Mouse (Mus musculus) natural killer cell, adult 2 months (primary cell): ENCODE results near the gene Sh3d21.

Experiments
- DNase-seq, 2 experiments: peaks; one replicate each; pipeline ENCODE4 v3.0.0; 2022; ENCODE audit warnings: low spot score in 2 of 2

Sh3d21 gene

DNA sequence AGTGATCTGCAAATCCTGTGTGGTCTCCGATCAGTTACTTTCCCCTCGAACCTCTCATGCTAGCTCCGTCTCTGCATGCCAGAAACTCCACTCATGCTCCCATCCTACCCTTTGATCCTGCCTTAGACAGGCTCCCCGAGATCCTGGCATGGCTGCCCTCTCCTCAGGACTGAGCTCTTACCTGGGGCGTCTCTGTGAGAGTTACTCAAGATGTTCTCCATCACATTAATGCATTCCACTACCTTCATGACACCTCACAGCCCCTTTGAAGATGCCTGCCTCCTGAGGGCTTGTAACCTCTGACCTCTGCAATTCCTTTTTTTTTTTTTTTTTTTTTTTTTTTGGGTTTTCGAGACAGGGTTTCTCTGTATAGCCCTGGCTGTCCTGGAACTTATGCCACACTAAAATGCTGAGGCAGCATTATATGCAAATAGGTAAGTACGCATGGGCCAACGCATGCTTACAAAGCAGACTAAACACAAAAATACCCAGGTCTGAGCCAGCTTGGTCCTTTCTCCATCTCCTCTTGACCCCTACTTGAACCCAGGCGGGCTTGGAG lies 16.2 kb downstream of the Sh3d21 start:
- DNase-seq = no peak

DNA sequence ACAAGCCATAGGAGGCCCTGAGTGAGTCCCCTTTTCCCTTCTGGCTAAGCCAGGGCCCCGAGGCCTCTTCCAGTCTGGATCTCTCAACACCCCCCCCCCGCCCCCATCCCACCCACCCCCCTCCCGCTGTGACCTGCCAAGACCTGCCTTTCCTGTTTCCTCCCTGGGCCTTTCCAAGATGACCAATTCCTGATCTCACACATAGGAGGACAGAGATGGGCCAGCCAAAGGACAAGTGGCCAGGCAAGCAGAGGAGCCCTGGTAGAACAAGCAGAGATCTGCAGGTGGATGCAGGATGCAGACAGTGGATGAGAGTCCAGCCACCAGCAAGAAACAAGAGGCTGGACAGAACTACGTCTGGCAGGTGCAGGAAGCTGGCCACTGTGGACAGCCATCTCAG lies 17.9 kb downstream of the Sh3d21 start:
- DNase-seq = no peak

DNA sequence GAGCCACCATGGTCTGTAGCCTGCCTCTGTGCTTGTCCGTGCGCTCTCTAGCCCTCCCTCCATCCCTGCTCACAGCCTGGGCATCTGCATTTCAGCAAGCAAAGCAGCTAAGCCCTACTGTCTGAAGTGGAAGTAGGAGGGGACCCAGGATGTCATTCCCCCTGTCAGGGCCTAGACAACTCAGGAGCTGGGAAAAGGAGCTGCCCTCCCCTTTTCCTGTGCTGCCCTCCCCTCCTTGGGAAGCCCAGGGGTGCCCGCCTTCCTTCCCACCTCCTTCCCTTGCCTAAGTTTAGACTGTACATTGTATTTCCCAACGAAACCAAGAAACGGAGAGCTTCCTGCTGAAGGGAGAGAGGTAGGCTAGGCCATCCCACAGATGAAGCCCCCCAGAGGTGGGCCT lies 22.3 kb downstream of the Sh3d21 start:
- no peak for DNase-seq

DNA sequence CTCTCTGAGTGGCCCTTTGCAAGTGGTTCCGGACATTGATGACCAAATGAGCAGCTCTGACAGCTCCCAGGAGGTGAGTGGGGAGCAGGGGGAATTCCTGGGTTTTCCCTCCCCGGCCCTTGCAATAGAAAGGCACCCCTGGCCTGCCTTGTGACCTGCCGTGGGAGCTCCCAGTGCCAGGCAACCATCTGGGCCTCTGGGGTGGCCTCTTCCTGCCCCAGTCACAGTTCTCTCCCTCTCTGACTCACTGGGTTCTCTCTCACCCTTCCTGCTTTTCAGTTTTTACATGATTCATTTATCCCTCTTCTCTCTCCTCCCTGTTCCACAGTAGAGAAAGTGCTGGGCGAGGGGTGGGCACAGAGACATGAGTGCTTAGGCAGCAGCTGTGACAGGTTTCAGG lies 25.5 kb downstream of the Sh3d21 start:
- no peak for DNase-seq

DNA sequence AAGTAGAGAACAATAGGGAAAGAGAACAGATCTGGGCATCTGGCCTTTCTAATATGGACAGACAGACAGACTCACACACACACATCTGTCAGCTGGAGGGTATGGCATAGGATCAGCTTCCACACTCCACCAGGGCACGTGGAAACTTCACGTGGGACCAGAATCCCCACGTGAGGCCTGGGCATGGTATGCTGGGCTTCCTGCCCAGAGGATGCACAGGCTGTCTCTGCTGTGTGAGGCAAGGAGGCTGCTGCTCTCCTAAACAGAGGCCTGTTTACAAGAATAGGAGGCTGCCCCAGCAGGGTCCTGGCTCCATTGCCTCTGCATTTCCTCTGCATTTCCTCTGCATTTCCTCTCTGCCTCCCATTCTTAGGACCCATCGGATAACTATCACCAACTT lies 28.7 kb downstream of the Sh3d21 start:
- DNase-seq = no peak

DNA sequence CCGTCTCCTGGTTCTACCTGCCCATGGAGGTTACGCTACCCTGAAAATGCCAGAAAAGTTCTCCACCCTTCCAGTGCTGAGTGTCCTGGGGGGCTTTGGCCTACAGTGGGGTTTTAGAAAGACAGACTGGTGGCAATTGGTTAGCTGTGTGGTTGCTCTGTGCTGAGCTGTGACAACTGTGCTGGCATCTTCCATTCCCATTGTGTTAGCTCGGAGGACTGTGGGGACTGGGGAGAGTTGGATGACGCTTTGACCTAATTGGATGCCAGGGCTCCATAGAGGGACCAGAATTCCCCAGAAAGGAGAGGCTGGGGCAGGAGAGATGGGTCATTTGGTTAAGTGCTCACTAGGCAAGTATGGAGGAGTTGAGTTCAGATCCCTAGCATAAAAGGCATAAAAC lies 29.1 kb downstream of the Sh3d21 start:
- no peak for DNase-seq

DNA sequence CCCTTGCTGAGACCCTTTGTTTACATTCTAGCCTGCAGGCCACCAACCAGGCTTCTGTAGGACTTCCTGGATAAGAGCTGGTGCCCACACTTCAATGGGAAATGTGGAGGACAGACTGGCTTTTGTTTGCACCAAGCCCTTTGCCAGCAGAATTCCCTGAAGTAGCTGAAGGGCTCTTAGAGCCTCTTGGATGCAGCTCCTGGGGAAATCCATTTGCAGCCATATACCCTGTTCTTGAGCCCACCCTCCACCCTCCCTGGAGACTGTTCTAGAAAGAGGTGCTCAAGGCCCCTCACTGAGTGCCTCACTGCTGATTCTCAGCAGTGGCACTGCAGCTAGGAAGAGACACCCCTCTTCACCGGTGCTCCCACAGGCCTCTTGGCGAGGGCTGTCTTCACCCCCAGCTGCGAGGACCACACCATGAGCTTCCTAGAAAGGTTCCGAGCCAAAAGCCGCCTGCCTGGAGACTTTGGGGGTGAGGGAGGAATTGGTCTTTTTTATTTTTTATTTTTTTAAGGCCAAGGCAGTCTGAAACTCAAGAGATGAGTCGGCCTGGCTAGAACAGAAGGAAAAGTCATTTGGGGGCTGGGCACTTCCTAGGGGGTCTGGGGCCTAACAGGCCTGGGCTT lies 30.5 kb downstream of the Sh3d21 start:
- no peak for DNase-seq

DNA sequence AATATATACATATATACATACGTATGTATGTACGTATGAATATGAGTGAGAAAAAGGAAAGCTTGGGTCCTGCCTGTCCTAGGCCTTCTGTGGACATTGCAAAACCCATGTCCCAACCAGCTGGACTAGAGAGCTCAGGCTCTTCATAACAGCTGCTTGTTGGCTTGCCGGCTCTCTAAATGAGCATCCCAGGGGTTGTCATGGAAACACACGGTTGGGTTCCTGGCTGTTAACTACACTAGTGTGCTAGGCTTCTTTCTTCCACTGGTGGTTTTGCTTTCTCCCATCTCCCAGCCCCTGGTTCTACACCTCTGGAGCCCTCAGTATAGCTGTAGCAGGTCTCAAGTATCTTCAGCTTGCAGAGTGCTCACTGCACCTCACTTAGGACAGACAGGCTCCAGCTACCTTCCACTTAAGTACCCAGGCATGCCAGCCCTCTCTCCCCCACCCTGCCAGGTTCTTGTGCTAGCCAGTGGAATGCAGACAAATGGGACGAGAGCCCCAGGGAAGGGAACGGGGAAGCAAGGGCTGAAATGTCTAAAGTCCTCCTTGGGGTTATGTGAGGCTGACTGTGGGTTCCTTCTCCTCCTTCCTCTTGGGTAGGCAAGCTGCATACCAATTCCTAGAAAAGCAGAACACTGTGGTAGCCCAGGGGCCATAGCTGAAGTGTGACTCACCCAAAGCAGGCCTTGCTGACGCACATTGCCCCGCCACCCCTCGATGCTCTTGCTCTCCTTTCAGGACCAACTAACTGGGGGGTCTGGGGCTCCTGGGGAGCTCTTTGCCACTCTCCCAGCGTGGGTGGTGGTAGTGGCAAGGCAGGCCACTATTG lies 31.8 kb downstream of the Sh3d21 start:
- no peak for DNase-seq

DNA sequence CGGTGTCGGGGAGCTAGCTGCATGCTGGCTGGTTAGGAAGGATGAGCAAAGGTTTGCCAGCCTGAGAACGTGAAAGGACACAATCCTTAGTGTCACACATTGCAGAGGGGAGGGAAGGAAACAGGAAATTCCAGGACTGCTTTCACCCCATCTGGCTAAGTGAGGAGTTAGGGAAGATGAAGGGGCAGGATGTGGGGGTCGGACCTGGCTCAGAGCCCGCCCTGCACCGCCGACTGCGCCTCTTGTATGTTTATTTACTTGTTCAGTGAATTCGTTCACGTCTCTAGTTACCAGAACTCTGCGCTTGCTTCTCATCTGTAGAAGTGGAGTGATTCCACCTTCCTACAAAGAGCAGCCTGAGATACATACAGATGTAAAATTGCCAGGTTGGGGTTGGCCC lies 32.8 kb downstream of the Sh3d21 start:
- DNase-seq = no peak

DNA sequence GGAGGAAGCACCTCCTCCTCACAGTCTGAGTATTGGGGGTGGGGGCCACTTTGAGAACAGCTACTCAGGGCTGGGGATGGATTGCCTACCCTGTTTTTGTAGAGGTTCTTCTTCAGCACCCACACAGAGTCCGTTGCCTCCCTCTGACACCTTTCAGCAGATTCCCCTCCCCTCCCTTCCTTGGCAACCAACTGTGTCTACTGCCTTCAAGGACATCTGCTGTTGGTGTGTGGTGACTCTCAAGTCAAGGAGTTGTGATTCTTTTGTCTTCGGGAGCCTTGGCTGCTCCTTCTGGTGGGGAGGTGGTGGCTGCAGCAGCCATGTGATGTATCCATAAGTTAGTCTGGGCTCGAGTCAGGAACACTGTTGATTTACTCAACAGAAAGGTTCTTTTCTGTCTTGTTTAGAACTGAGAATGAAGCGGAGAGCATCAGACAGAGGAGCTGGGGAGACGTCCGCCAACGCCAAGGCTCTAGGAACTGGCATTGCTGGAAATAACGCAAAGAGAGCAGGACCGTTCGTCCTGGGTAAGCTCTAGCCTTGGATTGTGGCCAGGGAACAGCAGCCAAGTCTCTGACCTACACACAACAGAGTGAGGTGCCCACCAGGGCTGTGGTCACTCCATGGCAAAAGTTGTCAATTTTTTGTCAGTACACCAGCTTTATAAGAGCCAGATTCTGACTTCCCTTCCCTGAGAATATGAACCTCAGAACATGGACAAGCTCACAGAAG lies 39.8 kb downstream of the Sh3d21 start:
- DNase-seq = no peak

DNA sequence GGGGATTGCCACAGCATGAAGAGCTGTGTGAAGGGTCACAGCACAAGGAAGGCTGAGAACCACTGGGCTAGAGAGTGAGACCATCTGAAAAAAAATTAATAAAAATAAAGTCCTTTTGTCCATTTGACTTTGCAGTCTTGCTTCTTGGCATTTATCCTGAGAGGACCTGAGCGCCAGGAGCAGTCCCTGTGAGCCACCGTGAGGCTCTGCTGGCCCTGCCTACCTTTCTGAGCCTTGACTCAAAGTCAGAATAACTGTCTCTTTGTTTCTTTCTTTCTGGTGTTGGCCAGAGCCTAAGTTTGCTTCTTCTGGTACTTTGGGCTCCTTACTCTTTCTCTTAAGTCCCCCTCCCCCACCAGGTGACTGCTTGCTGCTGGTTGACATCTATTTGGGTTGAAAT lies 42.8 kb downstream of the Sh3d21 start:
- no peak for DNase-seq

DNA sequence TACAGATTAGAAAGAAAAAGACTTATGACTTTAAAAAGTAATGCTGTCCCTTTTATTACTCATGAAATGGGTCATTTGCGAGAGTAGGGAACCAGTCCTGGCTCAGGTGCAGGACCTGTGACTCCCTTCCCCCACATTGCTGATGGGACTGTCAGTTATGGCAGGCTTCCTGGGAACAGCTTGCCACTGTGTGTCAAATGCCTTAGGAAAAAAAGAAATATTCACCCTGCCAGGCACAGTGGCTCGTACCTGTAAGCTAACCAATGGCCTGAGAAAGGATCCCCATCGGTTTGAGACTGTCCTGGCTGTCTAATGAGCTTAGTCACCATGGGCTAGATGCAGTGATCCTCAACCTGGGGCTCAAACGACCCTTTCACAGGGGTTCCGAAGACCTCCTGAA lies 43.2 kb downstream of the Sh3d21 start:
- DNase-seq = no peak

DNA sequence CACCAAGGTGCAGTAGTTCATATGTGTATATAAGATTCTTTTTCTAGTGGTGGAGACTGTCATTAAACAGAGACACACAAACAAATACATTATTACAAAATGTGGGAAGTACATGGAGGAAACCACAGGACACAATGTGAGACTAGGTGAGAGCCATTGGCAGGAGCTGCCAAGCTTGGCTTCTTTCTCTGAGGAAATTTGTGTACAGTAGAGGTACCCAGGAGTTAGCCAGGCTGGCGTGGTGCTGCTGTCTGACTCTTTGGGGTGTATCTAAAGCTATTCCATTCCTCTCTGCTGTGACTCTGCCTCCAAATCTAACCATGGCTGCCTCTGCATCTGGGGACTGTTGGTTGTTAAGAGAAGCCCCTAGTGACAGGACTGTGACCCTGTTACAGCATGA lies 44.2 kb downstream of the Sh3d21 start:
- no peak for DNase-seq

DNA sequence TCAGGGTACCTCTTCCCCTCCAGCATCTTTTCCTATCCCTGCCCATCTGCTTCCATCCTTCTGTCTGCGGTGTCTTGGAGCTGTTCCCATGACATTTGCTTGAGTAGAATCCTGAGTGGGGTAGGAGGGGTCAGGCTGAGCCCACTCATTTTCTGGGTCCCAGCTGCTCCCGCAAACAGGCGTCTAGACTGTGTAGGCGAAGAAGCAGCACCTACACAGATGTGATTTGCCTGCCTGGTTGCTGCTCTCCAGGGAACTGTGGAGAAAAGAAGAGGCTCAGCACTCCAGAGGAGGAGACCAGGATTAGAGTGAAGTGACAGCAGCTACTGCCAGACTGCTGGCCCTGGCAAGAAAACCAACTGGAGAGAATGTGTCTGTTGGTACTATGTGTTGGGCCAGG lies 44.6 kb downstream of the Sh3d21 start:
- no peak for DNase-seq

DNA sequence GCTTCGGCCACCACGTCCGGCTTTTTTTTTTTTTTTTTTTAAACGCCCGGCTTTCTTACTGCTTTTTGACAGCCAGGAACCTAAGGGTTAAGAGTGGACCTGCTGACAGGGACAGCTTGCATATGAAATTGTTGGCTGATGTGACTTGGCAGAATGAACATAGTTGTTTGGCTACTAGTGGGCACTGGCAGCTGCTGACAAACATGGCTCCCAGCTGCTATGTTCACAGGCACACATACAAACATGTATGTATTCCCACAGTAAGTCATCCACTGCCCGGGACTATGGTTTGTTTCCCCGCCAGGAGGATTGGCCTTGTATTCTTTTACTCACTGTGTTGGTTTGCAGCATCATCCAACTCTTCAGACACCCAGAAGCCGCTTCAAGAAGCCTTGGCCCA lies 46.2 kb downstream of the Sh3d21 start:
- no peak for DNase-seq

DNA sequence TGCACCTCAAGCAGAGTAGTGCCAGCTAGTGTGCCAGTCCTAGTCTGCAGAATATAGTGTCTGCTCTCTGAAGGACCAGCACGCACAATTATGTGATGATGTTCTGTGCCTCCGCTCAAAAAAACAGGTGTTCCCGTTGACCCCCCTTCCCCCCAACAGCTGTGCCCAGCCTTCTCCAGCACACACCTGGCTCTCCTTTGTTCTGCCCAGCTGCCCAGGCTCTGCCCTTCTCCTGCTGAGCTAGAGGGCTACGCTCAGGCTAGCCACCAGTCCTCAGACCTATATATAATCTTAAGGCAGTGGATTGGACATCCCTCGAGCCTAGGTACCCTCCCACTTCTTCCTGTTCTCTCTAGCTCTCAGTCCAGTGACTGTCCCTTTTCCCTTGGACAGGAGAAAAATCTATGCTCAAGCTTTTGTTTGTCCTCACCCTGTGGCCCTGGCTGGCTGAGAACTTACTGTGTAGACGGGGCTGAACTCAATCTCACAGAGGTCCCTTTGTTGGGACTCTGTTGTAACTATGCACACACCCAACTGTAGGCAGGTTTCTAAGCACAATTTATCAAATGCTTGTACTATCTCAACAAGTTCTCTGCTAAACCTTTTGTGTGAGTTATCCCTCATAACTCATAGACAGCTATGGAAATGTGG lies 47.3 kb downstream of the Sh3d21 start:
- DNase-seq = no peak

DNA sequence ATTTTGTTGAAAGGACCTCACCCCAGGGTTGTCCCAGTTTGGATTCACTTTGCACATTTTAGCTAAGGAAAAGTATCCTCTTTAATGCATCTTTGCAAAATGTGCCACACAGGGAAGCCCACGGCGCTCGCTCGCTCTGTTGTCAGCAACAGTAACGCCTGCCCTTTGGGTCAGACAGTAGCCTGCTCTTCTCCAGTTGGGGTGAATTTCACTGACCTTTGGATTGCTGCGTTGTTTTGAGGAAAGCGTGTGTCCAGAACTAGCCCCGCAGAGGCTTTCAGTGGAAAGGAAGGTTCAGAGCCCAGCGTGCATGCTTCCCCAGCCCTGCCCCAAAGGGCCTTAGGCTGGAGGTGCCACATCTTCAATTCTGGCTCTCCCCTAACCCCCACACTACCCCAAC lies 47.9 kb downstream of the Sh3d21 start:
- no peak for DNase-seq

DNA sequence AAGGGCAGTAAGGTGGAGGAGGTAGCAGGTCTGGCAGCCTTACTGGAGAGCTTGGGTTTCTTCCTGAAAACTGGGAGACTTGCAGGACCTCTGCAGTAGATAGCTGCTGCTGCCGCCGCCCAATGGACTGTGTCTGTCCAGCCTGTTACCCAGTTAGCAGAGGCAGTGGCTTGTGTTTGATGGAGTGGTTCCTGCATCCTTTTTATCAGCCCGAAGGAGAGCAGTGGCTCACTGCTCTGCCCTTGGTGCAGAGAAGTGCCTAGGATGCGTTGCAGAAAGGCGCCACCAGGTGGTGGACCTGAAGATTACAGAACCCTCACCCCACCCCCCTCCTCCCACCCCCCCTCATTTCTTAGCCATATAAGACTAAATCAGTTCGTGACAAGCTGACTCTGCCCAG lies 49.3 kb downstream of the Sh3d21 start:
- DNase-seq = peak; percentile 68 to 75

DNA sequence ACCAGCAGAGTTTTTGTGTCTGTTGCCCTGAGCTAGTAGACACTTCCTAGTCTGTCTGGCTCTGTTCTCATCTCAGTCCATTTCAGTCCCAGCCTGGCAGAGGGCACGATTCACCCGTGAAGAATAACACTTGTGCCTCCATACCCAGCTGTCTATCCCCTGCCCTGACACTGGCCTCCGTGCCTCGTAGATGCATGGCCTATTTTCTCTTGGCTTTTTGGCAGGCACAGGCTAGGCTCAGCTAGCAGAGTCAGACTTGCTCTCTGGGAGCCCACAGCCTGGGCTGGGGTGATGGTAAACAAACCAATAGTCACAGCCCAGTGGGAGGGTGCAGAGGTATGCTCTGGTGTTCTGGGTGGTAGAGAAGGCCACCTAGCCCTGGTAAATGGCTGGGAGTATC lies 50.0 kb downstream of the Sh3d21 start:
- DNase-seq = no peak

DNA sequence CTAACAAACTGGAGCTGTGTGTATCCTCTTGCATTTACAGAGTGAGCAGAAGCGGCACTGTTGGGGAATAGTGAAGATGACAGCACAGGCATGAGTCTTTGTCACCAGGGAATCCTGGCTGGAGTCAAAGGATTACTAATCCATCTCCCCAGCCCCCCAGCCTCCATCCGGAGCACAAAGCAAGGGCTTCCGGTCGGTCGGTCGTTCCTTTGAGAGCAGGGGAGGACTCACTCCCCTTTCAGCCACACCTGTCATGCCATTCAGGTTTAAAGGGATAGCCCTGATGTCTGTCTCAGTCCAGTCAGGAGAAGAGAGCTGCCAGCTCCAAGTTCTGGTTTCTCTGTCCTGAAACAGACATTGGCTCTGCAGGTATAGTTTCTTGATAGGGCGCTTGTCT lies 52.1 kb downstream of the Sh3d21 start:
- DNase-seq = no peak

DNA sequence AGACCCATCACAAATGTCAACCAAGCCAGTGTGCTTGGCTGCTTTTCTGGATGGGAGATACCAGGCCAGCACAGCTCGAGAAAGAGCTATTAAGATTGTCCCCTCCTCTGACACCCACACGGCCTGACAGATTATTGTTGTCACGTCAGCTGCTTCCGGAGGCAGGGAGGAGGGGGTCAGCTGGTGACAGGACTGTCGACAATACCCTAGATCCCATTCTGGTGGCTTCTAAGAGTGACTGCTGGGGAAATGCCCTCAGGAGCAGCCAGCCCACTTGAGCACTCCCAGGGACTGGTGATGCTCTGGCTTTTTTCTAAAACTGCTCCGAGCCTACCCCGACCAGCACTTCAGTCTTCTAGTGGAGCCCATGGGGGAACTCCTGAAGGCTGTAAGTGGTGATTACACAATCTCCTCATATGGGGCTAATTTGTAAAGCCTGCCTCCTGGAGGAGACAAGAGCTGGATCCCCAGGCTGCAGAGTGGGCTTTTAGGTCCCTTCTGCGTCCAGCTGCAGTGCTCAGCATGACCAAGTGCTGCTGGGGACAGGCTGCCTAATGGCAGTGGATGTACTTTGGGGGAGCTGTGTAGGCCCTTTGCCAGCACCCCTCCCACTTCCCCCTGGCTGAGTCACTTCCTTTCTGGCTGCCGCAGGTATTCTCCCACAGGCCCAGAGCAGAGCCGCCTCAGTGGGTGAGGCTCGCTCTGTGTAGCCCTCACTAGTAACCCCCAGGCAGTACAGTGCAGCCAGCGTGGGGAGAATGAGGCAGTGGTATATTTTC lies 52.7 kb downstream of the Sh3d21 start:
- DNase-seq = peak; percentile 90 to 92
